Mouse (Mus musculus): ENCODE results near the gene Xlr5c. TPM values are rescaled to one million over a fixed set of nuclear protein-coding genes. Genes with fewer than 3 reads are reported as not detected.

Gene Xlr5c
- 0.49 TPM for polyA plus RNA-seq (2014; fragmentation: Illumina TruSeq; extraction: RNeasy Lipid Tissue Mini Kit (QIAGEN cat#74804); ENCODE audit: low read depth, low replicate concordance)

GRCm38 (mm10) chrX:73292876-73293275 is at the start of gene Xlr5c, which contains the start of gene Xlr5a:
Xlr5c (minus strand) TSS chrX:73292976.
Xlr5a (minus strand) TSS chrX:73292976.

GRCm38 (mm10) chrX:73342483-73342895 is 49.7 kb upstream of the Xlr5c start, which contains the start of gene Zfp275:
Zfp275 (plus strand) TSS chrX:73342621.

GRCm38 (mm10) chrX:73336740-73337139 is 44.0 kb upstream of the Xlr5c start, which contains the start of gene Gm45015:
Gm45015 (minus strand) TSS chrX:73336840.

GRCm38 (mm10) chrX:73265270-73265669 is 27.5 kb downstream of the Xlr5c start, which contains the start of gene Xlr3c:
Xlr3c (minus strand) TSS chrX:73265390.

DNA sequence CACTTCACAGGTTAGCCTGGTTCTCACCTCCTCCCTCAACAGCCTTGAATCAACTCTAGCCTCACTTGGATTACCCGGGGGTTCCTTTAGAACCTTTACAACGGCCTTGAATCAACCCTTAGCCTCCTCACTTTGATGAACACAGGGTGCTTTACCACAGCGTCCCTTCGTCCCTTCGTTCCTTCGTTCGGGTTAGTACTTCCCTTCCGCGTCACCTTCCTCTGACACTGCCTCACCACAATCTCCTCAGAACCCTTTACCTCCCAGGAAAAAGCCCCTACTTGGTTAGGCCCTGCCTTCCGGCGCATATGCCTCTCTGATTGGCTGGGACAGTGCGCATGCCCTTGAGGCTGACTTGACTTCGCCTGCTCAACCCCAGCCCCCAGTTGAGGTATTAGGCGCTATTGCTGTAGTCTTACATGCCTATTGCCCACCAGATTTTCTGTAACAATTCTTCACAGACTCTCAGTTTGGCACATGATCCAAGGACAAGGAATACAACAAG is 49.9 kb downstream of the Xlr5c start, which contains the start of gene Xlr4c:
Gene Xlr4c (minus strand): TSS at position 310 of the 505 bp plus-strand sequence.

Other genes with a start within 250 kb of the Xlr5c start
- not detected for gene Pnma3, start 228.2 kb downstream of the Xlr5c start, polyA plus RNA-seq (2014; fragmentation: Illumina TruSeq; extraction: RNeasy Lipid Tissue Mini Kit (QIAGEN cat#74804); ENCODE audit: low read depth, low replicate concordance)
- gene Xlr4a, start 210.5 kb downstream of the Xlr5c start, polyA plus RNA-seq (2014; fragmentation: Illumina TruSeq; extraction: RNeasy Lipid Tissue Mini Kit (QIAGEN cat#74804); ENCODE audit: low read depth, low replicate concordance) = not detected
- gene Xlr3a, start 195.9 kb downstream of the Xlr5c start, polyA plus RNA-seq (2014; fragmentation: Illumina TruSeq; extraction: RNeasy Lipid Tissue Mini Kit (QIAGEN cat#74804); ENCODE audit: low read depth, low replicate concordance) = 5.1 TPM
- gene Gm14685, start 175.9 kb downstream of the Xlr5c start, polyA plus RNA-seq (2014; fragmentation: Illumina TruSeq; extraction: RNeasy Lipid Tissue Mini Kit (QIAGEN cat#74804); ENCODE audit: low read depth, low replicate concordance) = not detected
- 1.0 TPM for gene Xlr5b, start 144.2 kb downstream of the Xlr5c start, polyA plus RNA-seq (2014; fragmentation: Illumina TruSeq; extraction: RNeasy Lipid Tissue Mini Kit (QIAGEN cat#74804); ENCODE audit: low read depth, low replicate concordance)
- not detected for gene DXBay18, start 143.5 kb downstream of the Xlr5c start, polyA plus RNA-seq (2014; fragmentation: Illumina TruSeq; extraction: RNeasy Lipid Tissue Mini Kit (QIAGEN cat#74804); ENCODE audit: low read depth, low replicate concordance)
- not detected for gene Spin2d, start 116.0 kb downstream of the Xlr5c start, polyA plus RNA-seq (2014; fragmentation: Illumina TruSeq; extraction: RNeasy Lipid Tissue Mini Kit (QIAGEN cat#74804); ENCODE audit: low read depth, low replicate concordance)
- gene Xlr3b, start 100.8 kb downstream of the Xlr5c start, polyA plus RNA-seq (2014; fragmentation: Illumina TruSeq; extraction: RNeasy Lipid Tissue Mini Kit (QIAGEN cat#74804); ENCODE audit: low read depth, low replicate concordance) = 5.6 TPM
- gene Xlr4b, start 78.6 kb downstream of the Xlr5c start, polyA plus RNA-seq (2014; fragmentation: Illumina TruSeq; extraction: RNeasy Lipid Tissue Mini Kit (QIAGEN cat#74804); ENCODE audit: low read depth, low replicate concordance) = 0.69 TPM
- 8.4 TPM for gene F8a, start 64.7 kb downstream of the Xlr5c start, polyA plus RNA-seq (2014; fragmentation: Illumina TruSeq; extraction: RNeasy Lipid Tissue Mini Kit (QIAGEN cat#74804); ENCODE audit: low read depth, low replicate concordance)
- 0.93 TPM for gene Xlr4c, start 49.8 kb downstream of the Xlr5c start, polyA plus RNA-seq (2014; fragmentation: Illumina TruSeq; extraction: RNeasy Lipid Tissue Mini Kit (QIAGEN cat#74804); ENCODE audit: low read depth, low replicate concordance)
- gene Xlr3c, start 27.6 kb downstream of the Xlr5c start, polyA plus RNA-seq (2014; fragmentation: Illumina TruSeq; extraction: RNeasy Lipid Tissue Mini Kit (QIAGEN cat#74804); ENCODE audit: low read depth, low replicate concordance) = not detected
- gene Xlr5a, start within 50 bp of the Xlr5c start, polyA plus RNA-seq (2014; fragmentation: Illumina TruSeq; extraction: RNeasy Lipid Tissue Mini Kit (QIAGEN cat#74804); ENCODE audit: low read depth, low replicate concordance) = 0.65 TPM
- gene Gm45015, start 43.9 kb upstream of the Xlr5c start, polyA plus RNA-seq (2014; fragmentation: Illumina TruSeq; extraction: RNeasy Lipid Tissue Mini Kit (QIAGEN cat#74804); ENCODE audit: low read depth, low replicate concordance) = not detected
- gene Zfp275, start 49.6 kb upstream of the Xlr5c start, polyA plus RNA-seq (2014; fragmentation: Illumina TruSeq; extraction: RNeasy Lipid Tissue Mini Kit (QIAGEN cat#74804); ENCODE audit: low read depth, low replicate concordance) = 9.1 TPM
- not detected for gene Gm18336, start 105.8 kb upstream of the Xlr5c start, polyA plus RNA-seq (2014; fragmentation: Illumina TruSeq; extraction: RNeasy Lipid Tissue Mini Kit (QIAGEN cat#74804); ENCODE audit: low read depth, low replicate concordance)
- gene Zfp92, start 118.1 kb upstream of the Xlr5c start, polyA plus RNA-seq (2014; fragmentation: Illumina TruSeq; extraction: RNeasy Lipid Tissue Mini Kit (QIAGEN cat#74804); ENCODE audit: low read depth, low replicate concordance) = not detected
- not detected for gene Trex2, start 142.4 kb upstream of the Xlr5c start, polyA plus RNA-seq (2014; fragmentation: Illumina TruSeq; extraction: RNeasy Lipid Tissue Mini Kit (QIAGEN cat#74804); ENCODE audit: low read depth, low replicate concordance)
- 7.4 TPM for gene Haus7, start 166.1 kb upstream of the Xlr5c start, polyA plus RNA-seq (2014; fragmentation: Illumina TruSeq; extraction: RNeasy Lipid Tissue Mini Kit (QIAGEN cat#74804); ENCODE audit: low read depth, low replicate concordance)
- gene Bgn, start 190.6 kb upstream of the Xlr5c start, polyA plus RNA-seq (2014; fragmentation: Illumina TruSeq; extraction: RNeasy Lipid Tissue Mini Kit (QIAGEN cat#74804); ENCODE audit: low read depth, low replicate concordance) = 169 TPM
- gene Atp2b3, start 210.1 kb upstream of the Xlr5c start, polyA plus RNA-seq (2014; fragmentation: Illumina TruSeq; extraction: RNeasy Lipid Tissue Mini Kit (QIAGEN cat#74804); ENCODE audit: low read depth, low replicate concordance) = not detected

Data from kidney, adult 10 weeks (tissue).